Mouse (Mus musculus) monocyte, adult 5-6 weeks (primary cell): Measurements from ENCODE around the gene Srl. TPM values are rescaled to one million over a fixed set of nuclear protein-coding genes. Genes with fewer than 3 reads are reported as not detected.

Source experiments
- ATAC-seq: fragments of 153-309, 156-312 bp; replicated peaks from 2 replicates; pipeline ENCODE4 v1.8.0; 2017; ENCODE audit warnings: mild to moderate bottlenecking; ENCODE audit not compliant: low TSS enrichment, insufficient number of reproducible peaks, severe bottlenecking, poor library complexity, low FRiP score
- total RNA-seq: library from RNA; stranded (forward); fragments of 200-1000, 200-491, 200-594 nt; gene quantifications from 3 replicates; pipeline ENCODE4 v1.2.3, GENCODE M21; 2017

Srl gene
- total RNA-seq, 1 experiment from 2014 or later, result 0.38 TPM

DNA sequence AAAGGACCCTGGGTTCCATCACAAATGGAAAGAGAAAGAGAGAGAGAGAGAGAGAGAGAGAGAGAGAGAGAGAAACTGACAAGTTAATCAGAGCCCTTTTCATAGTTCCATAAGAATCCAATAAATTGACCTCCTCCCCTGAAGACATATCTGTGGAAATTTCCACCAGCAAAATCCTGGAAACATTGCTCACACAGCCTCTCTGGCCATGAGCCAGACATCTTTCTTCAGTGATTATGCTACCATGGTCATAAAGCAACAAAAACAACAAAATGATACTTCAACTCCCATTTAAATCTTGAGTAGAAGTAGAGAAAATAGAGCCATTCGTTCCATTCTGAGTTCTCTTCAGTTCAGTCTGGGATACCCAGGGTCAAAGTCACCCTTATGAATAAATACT, 97.2 kb downstream of the Srl start:
- ATAC-seq, result no peak

DNA sequence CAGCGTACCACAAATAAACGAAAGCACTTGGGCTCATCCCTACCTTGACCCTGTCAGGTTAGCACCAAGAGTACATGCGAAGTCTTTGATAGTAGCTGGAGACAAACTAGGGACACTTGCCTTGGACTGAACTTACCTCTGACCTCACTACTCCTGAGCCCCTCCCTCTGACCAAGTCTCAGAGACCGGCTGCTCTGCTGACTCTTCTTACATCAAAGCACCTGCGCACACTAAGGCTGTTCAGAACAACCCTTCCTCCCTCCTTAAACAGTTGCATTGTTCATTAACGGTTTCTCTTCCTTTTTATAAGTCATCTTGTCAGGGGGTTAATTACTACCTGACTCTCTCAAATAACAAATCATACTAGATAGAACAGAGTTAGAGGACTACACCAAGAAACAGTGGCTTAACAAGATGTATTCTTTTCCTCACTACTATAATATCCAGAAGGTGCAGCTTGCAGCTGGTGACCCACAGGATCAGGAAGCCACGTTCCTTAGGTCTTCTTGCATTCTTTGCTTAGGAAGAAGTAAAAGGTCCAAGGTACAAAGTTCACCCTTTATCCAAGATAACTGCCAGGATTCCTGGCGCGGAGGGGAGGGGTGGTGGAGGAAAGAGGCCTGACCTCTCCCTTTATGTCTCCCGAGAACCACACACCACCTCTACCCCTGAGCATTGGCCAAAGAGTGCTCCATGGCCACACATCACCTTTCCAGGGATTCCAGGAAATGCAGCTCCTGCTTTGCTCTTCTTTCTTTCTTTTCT, 102.1 kb downstream of the Srl start:
- ATAC-seq, result no peak

DNA sequence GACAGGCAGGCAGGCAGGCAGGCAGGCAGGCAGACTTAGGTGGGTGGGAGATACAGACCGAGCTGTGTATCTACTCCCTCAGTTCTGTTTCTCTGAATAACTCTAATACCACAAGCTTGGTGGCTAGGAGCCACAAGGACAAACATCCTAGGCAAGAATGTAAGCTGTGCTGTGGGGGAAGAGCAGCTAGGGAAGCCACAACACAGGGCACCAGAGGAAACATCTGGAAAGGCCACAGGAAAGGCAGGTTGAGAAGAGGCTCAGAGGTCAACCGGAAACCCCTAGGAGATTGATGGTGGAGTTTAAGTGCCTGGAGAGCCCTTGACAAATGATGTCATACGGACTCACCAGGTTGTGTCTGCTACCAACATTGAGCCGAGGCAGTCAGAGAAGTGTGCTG, 104.9 kb downstream of the Srl start:
- no peak for ATAC-seq

DNA sequence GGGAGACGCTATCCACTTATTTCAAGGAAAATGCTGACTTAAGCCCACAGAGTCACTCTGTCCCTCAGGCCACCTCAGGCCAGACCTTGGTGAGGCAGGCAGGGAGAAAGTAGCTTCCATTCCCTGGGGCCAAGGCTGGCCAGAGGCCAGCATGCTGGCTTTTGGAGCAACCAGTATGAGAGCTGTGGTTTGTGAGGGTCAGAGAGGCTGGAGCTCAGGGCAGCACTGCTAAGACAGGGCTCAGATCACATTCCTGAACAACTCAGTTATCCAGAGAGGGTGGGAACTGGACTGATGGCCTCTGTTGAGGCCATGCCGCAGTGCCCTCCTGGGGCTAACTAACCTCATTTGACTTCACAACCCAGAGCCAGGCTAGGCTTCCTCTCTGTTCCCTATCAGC, 106.2 kb downstream of the Srl start:
- ATAC-seq, result no peak

DNA sequence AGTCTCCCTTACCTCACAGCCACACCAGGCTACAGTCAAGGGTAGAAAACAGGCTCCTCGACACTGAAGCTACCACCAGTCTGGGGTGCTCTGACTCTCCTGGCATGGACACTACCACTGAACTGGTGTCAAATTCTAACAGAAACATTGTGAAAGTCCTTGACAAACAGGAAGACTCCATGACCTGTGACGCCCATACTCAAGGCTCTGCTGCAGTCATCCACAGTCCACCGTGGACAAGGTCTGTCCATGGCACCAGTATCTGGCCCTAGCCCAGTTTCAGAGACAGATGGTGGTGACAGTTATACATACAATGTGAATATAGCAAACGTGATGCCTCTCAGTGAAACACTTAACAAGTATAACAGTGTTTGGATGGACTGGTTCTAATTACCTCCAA, 109.8 kb downstream of the Srl start:
- ATAC-seq, result no peak

DNA sequence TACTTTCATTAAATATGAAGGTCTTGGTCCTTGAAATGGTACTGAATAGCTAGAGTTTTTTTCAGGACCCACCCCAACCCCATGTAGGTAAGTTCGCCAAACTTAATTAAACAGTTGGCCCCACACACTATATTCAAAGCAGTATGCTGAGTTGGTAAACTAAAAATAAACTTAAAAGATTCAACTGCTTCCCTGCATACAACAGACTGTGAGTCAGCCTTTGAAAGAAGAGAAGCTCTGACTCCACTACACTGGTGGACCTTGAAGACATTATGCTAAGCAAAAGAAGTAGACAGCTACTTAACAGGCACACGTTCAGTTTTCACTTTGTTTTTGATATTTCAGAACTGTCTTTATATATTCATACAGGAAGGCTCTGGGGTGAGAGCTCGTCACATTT, 110.6 kb downstream of the Srl start:
- no peak for ATAC-seq

DNA sequence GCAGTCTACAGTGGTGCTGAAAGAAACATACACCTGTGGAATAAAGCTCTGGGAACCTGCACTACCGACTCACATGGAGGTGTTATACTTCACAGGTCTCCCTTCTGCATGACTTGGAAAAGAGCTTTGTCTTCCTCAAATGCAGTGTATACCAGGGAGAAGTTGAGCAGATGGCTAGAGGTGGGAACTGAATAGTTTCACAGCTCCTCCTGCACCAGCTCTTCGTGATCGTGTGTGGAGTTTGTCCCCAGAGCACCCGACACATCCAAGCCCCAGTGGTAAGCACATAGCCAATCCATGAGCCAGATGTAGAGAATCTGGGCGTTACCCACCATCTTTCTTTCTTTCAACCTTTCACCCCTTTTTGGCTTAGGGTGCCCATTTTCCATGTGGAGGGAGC, 111.4 kb downstream of the Srl start:
- ATAC-seq, result no peak

Other genes starting within 250 kb of the Srl start
- 2.7 to 3.6 TPM (median 2.8 TPM) in 3 replicates for gene Adcy9, start 121.3 kb downstream of the Srl start, total RNA-seq
- 2.7 to 14.0 TPM (median 4.0 TPM) in 3 replicates for gene Tfap4, start 18.0 kb upstream of the Srl start, total RNA-seq
- gene Glis2, start 52.9 kb upstream of the Srl start, total RNA-seq, result 0.19 to 0.76 TPM (median 0.64 TPM) in 3 replicates
- 5.1 to 18.7 TPM (median 14.8 TPM) in 3 replicates for gene Pam16, start 83.2 kb upstream of the Srl start, total RNA-seq
- gene Vasn, start 98.1 kb upstream of the Srl start, total RNA-seq, result 0.19 to 0.43 TPM (median 0.39 TPM) in 3 replicates
- gene Dnaja3, start 98.2 kb upstream of the Srl start, total RNA-seq, result 25.9 to 34.1 TPM (median 26.3 TPM) in 3 replicates
- gene Coro7, start 138.0 kb upstream of the Srl start, total RNA-seq, result 28.4 to 62.6 TPM (median 29.8 TPM) in 3 replicates
- 3.7 to 12.2 TPM (median 6.1 TPM) in 3 replicates for gene Nmral1, start 177.5 kb upstream of the Srl start, total RNA-seq
- 80.8 to 103 TPM (median 93.4 TPM) in 3 replicates for gene Hmox2, start 184.5 kb upstream of the Srl start, total RNA-seq
- gene Cdip1, start 248.5 kb upstream of the Srl start, total RNA-seq, result 14.5 to 29.4 TPM (median 16.6 TPM) in 3 replicates